11 mouse cellular contexts compared by ENCODE assay signal in genomic region chr2:73241299-73241698, GRCm38 (mm10).
"Had no signal": no experiment of that assay in that cellular context is flagged by ENCODE, and none has a peak within 500 bp of the region (broad histone marks: within the 10 kb centered on the region; RNA-seq: fewer than 3 reads in every experiment).

No protein-coding gene starts in this region.

- DNase-seq: retina, postnatal 1 day; right cerebral cortex, adult 18-20 months; right cerebral cortex, postnatal 14 days; right cerebral cortex, postnatal 25 days; right cerebral cortex, postnatal 4 days; spleen, adult 18-20 months; thymus, adult 18-20 months; thymus, adult 2 months; thymus, postnatal 14 days; thymus, postnatal 25 days; thymus, postnatal 36 days had no signal
